Mouse (Mus musculus) small intestine, adult 2 months (tissue): ENCODE data around the gene Txndc5.

Experiments used
- CTCF ChIP-seq: fragments of 200-500 bp; IDR thresholded peaks from 2 replicates; pipeline ENCODE4 v1.5.1; 2012; ENCODE audit warnings: low read depth, mild to moderate bottlenecking, control low read depth, inconsistent platforms, low read length, moderate library complexity, mixed read lengths; ENCODE audit not compliant: insufficient replicate concordance, insufficient read length; ENCODE audit errors: extremely low read depth
- POLR2A ChIP-seq: fragments of 200-500 bp; IDR thresholded peaks from 2 replicates; pipeline ENCODE4 v1.6.1; 2012; ENCODE audit warnings: low read depth, mild to moderate bottlenecking, control low read depth, inconsistent platforms, low read length, moderate library complexity

DNA sequence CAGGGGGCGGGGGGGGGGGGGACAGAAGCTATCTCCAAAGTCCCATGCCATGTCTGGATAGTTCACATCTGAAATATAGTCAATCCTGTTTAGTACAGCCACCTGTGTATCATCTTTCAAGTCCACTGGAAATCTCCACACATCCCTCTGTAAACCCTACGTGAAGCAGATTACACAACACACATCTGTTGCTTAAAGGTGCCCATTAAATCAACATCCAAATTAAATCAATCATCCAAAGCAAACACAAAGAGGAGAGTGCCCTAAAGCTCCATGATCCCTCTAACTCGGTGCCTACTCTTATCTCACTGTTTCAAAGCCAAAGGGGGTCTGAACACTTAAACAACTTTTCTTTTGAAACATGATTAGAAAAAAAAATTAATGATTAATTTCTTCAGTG, 31.9 kb downstream of the Txndc5 start:
- TF ChIP-seq CTCF (no peak), POLR2A (no peak)
